Mouse (Mus musculus) small intestine, adult 2 months (tissue): ENCODE results near the gene Mettl24. TPM values are rescaled to one million over a fixed set of nuclear protein-coding genes. Genes with fewer than 3 reads are reported as not detected.

Experiments used
- H3K27ac ChIP-seq: fragments of 200-500 bp; 2 replicates; pipeline ENCODE4 v1.5.1; 2012; ENCODE audit warnings: low read depth, low read length, control low read depth, inconsistent platforms; ENCODE audit not compliant: insufficient read depth
- H3K27me3 ChIP-seq: fragments of 200-500 bp; 2 replicates; pipeline ENCODE4 v1.6.1; 2012; ENCODE audit warnings: mild to moderate bottlenecking, moderate library complexity, low read length, inconsistent platforms; ENCODE audit not compliant: control insufficient read depth, insufficient read depth
- H3K36me3 ChIP-seq: fragments of 200-500 bp; 2 replicates; pipeline ENCODE4 v1.6.1; 2012; ENCODE audit warnings: mild to moderate bottlenecking, low read length, control low read depth, inconsistent platforms; ENCODE audit not compliant: control insufficient read depth, insufficient read depth
- H3K4me1 ChIP-seq: fragments of 200-500 bp; 2 replicates; pipeline ENCODE4 v1.6.1; 2012; ENCODE audit warnings: low read length, inconsistent platforms, mixed read lengths; ENCODE audit not compliant: control insufficient read depth, insufficient read depth, insufficient read length
- H3K4me3 ChIP-seq: fragments of 200-500 bp; 2 replicates; pipeline ENCODE4 v1.5.1; 2012; ENCODE audit warnings: low read depth, mild to moderate bottlenecking, control low read depth, inconsistent platforms, low read length, moderate library complexity
- CTCF ChIP-seq: fragments of 200-500 bp; IDR thresholded peaks from 2 replicates; pipeline ENCODE4 v1.5.1; 2012; ENCODE audit warnings: low read depth, mild to moderate bottlenecking, control low read depth, inconsistent platforms, low read length, moderate library complexity, mixed read lengths; ENCODE audit not compliant: insufficient replicate concordance, insufficient read length; ENCODE audit errors: extremely low read depth
- POLR2A ChIP-seq: fragments of 200-500 bp; IDR thresholded peaks from 2 replicates; pipeline ENCODE4 v1.6.1; 2012; ENCODE audit warnings: low read depth, mild to moderate bottlenecking, control low read depth, inconsistent platforms, low read length, moderate library complexity
- WGBS: fragments of 180-500 bp; shearing (Covaris S2); methylation state at CpG from one replicate; pipeline ENCODE4 v1.1.7; 2018; 5-methylcytosine and 5-hydroxymethylcytosine counted together
- polyA plus RNA-seq: library from polyadenylated mRNA; depleted of rRNA; stranded (reverse); fragments of >200 nt; gene quantifications from 2 replicates; pipeline ENCODE4 v1.2.3, GENCODE M21; 2012

Gene Mettl24
- polyA plus RNA-seq, 1 experiment, result 2.0 TPM

DNA sequence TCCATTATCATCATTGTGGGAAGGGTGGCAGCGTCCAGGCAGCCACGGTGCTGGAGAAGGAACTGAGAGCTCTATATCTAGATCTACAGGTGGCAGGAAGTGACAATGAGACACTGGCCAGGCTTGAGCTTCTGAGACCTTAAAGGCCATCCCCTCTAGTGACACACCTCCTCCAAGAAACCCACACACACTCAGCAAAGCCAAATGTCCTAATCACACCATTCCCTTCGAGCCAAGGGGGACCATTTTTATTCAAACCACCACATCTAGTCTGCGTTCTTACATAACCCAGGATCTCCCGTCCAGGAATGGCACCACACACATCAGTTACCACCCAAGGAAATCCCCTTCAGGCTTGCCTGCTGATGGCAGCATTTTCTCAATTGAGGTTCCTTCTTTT, 40.0 kb upstream of the Mettl24 start:
- no peak for TF ChIP-seq CTCF
- no peak for TF ChIP-seq POLR2A
- Histone ChIP-seq H3K4me1 (peaks cover 2% of the 10 kb centered on the region; the same call in 1 of the 2 replicates), H3K4me3 (no peak overlapping the region), H3K36me3 (no peaks in the 10 kb centered on the region), H3K27ac (no peak overlapping the region), H3K27me3 (no peaks in the 10 kb centered on the region)
- WGBS, result 69% methylated on average over 5 of the region's 5 CpGs

DNA sequence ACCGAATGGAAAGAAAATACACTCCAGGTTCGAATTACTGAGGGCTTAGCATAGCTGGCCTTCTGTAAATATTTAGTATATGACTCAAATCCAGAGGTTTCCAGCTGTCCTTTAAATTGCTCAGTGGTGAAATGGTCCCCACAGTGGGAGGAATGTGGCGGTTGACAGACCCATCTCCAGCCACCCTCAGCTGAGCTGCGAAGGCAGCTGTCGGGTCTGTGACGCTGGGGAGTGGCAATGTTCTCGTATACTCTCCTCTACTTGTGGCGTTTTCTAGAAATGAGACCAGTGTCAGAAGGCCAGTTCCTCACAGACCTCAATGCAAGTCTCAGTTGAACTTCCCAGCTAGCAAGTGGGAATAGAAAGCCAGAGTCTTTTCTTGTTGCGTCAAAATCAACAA, 38.6 kb upstream of the Mettl24 start:
- WGBS, result 68% methylated on average over 9 of the region's 9 CpGs
- H3K4me3 ChIP-seq, result no peak overlapping the region
- no peaks in the 10 kb centered on the region for H3K27me3 ChIP-seq
- H3K27ac ChIP-seq, result no peak overlapping the region
- peaks cover 2% of the 10 kb centered on the region; the same call in 1 of the 2 replicates for H3K4me1 ChIP-seq
- no peaks in the 10 kb centered on the region for H3K36me3 ChIP-seq
- no peak for TF ChIP-seq POLR2A
- TF ChIP-seq CTCF, result no peak

DNA sequence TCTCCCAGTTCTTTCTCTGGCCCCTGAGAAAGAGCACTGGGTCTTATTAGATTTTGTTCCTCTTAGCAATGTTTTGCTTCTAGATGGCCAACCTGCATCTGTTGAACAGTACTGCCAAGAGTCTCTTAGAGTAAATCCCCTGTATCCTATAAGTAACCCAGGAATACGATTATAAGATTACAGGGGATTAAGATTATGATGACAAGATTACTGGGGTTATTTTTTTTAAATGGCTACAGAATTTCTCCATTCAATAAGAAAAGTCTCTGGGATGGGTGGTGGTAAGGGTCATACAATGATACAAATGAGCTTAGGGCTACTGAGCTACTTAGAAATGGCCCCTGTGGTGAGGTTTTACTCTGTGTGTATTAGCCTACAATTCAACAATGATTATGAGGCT, 37.7 kb upstream of the Mettl24 start:
- WGBS, result 60% methylated on average over 1 of the region's 1 CpGs
- no peak overlapping the region for H3K4me3 ChIP-seq
- H3K27ac ChIP-seq, result no peak overlapping the region
- peaks cover 2% of the 10 kb centered on the region; the same call in 1 of the 2 replicates for H3K4me1 ChIP-seq
- TF ChIP-seq CTCF (no peak), POLR2A (no peak)
- no peaks in the 10 kb centered on the region for H3K27me3 ChIP-seq
- no peaks in the 10 kb centered on the region for H3K36me3 ChIP-seq

DNA sequence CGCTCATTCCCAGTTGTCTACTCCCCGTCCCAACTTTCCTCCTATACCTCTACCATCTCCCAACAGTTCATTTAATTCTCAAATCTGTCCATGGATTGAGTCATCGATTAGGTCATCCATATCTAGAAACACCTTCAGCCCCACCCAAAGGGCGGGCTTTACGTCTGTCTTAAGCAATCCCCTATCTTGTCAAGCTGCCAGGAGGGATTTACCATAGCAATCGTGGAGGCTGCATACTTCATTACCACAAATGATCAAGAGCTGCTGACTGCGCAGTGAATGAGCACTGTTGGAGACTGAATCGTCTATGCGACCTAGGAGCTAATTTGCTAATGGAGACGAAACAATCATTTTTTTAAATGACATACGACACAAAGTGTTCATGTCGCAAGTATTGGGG, 34.3 kb upstream of the Mettl24 start:
- no peak overlapping the region for H3K27ac ChIP-seq
- no peaks in the 10 kb centered on the region for H3K36me3 ChIP-seq
- WGBS, result 66% methylated on average over 12 of the region's 12 CpGs
- H3K4me3 ChIP-seq, result no peak overlapping the region
- TF ChIP-seq CTCF, result no peak
- no peak for TF ChIP-seq POLR2A
- no peaks in the 10 kb centered on the region for H3K4me1 ChIP-seq
- no peaks in the 10 kb centered on the region for H3K27me3 ChIP-seq

DNA sequence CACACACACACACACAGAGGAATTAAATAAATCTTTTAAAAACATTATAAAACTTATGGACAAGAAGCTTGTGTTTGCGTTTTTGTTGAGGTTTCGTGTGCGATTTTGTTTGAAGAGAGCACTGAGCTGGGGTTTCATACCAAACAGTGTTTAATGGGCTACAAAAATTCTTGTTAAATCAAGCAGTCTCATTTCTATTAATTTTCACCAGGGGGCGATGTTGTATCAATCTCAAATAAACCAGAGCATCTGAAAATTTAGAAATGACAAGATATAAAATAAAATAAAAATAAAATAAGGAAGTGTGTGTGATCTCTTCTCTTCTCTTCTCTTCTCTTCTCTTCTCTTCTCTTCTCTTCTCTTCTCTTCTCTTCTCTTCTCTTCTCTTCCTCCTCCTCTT, 33.4 kb upstream of the Mettl24 start:
- Histone ChIP-seq H3K27me3 (no peaks in the 10 kb centered on the region), H3K27ac (no peak overlapping the region), H3K4me1 (no peaks in the 10 kb centered on the region), H3K36me3 (no peaks in the 10 kb centered on the region), H3K4me3 (no peak overlapping the region)
- no peak for TF ChIP-seq POLR2A
- WGBS, result 17% methylated on average over 4 of the region's 4 CpGs

DNA sequence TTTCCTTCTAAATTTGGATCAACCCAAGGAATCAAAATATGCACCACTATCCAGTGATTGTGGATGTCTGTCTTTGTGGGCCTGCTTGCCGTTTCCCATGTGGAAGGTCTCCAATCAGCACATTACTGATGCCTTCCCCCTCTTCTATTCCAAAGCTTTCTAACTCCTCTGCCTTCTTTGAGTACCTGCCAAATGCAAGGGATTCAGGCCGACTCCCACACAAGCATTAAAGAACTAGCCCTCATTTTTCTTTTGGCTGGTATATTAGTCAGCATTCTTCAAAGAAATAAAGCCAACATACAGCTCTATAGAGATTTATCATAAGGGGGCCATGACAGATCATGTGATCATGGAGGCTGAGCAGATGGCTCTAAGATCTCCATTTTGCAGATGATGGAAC, 31.4 kb upstream of the Mettl24 start:
- Histone ChIP-seq H3K4me1 (no peaks in the 10 kb centered on the region), H3K27me3 (no peaks in the 10 kb centered on the region), H3K27ac (no peak overlapping the region), H3K36me3 (no peaks in the 10 kb centered on the region), H3K4me3 (no peak overlapping the region)
- WGBS, result 67% methylated on average over 2 of the region's 2 CpGs
- TF ChIP-seq POLR2A, result no peak
- no peak for TF ChIP-seq CTCF

DNA sequence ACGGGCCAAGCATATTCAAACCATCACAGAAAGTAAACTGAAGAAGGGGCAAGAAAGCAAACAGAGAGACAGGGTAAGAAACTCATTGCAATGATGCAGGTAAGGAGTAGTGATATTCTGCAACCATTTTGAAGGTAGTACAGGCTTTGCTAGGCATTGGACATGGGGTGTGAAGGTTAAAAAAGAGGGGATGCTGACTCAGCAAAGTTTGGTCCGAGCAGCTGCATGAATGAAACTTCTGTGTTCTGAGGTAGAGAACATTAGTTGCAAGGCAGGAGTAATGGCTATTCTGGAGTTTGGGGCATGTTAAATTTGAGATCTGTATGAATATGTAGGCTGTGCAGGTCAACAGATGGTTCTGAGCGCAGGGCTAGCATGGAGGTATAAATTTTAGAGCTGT, 17.8 kb upstream of the Mettl24 start:
- no peak overlapping the region for H3K4me3 ChIP-seq
- TF ChIP-seq POLR2A (no peak), CTCF (no peak)
- no peaks in the 10 kb centered on the region for H3K27me3 ChIP-seq
- H3K36me3 ChIP-seq, result no peaks in the 10 kb centered on the region
- H3K27ac ChIP-seq, result no peak overlapping the region
- WGBS, result 80% methylated on average over 3 of the region's 3 CpGs
- peaks cover 2% of the 10 kb centered on the region; the same call in 1 of the 2 replicates for H3K4me1 ChIP-seq

DNA sequence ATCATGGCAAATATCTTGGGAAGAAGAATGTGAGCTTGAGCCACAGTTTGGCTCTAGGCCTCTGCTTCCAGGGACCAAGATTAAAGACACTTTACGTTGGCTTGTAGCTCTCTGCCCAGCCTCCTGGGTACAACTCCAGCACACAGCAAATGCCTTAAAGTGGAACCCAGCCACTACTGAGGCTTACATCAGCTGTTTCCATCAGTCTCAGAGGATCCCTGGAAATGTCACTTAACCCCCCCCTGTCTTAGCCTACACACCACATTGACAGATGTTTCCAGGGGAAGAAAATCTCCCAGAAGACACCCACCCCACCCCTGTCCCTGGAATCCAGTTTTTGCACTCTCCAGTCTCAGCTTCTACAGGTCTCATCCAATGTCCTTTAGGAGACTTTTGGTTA, 16.1 kb upstream of the Mettl24 start:
- Histone ChIP-seq H3K4me1 (peaks cover 2% of the 10 kb centered on the region; the same call in 1 of the 2 replicates), H3K4me3 (no peak overlapping the region), H3K36me3 (no peaks in the 10 kb centered on the region), H3K27me3 (no peaks in the 10 kb centered on the region), H3K27ac (no peak overlapping the region)
- TF ChIP-seq POLR2A (no peak), CTCF (no peak)
- WGBS, result 91% methylated on average over 1 of the region's 1 CpGs
